Mouse (Mus musculus): Measurements from ENCODE around the gene Gm26602. TPM values are rescaled to one million over a fixed set of nuclear protein-coding genes. Genes with fewer than 3 reads are reported as not detected.
A peak's percentile ranks its signal among the peaks of the same experiment; 100 is the strongest.
"Not testable (repeated sequence)": the region's sequence is repeated elsewhere in the genome, so short reads cannot be mapped to it uniquely, and the experiment has no call there.

The Gm26602 gene
- polyA plus RNA-seq, 1 experiment from 2014 or later, result not detected

GRCm38 (mm10) chr10:79956643-79957154 lies 46.0 kb downstream of the Gm26602 start:
- Histone ChIP-seq H3K36me3 (peaks cover 22% of the 10 kb centered on the region), H3K4me3 (no peak overlapping the region), H3K27ac (no peak overlapping the region), H3K4me2 (no peak overlapping the region), H3K4me1 (peaks cover 22% of the 10 kb centered on the region), H3K27me3 (no peaks in the 10 kb centered on the region), H3K9me3 (no peaks in the 10 kb centered on the region), H3K9ac (0 out of 2 replicates have a peak overlapping the region, but pooled peaks have one; percentile 7)
- ATAC-seq (ENCODE audit: insufficient number of reproducible peaks, low FRiP score, low TSS enrichment, low read depth), result no peak
- WGBS, result 40% methylated on average over 4 of the region's 4 CpGs

- no peaks in the 10 kb centered on the region for H3K27me3 ChIP-seq
- peak overlapping the region; percentile 31; the same call in 1 of the 2 replicates for H3K4me2 ChIP-seq
- no peak overlapping the region for H3K27ac ChIP-seq
- no peak overlapping the region for H3K9ac ChIP-seq
- no peaks in the 10 kb centered on the region for H3K9me3 ChIP-seq
- peaks cover 22% of the 10 kb centered on the region for H3K36me3 ChIP-seq
- H3K4me3 ChIP-seq, result no peak overlapping the region
- 11% methylated on average over 21 of the region's 21 CpGs for whole genome bisulfite sequencing
- peaks cover 22% of the 10 kb centered on the region for H3K4me1 ChIP-seq
- ATAC-seq (ENCODE audit: insufficient number of reproducible peaks, low FRiP score, low TSS enrichment, low read depth), result no peak
These were observed 47.6 kb downstream of the Gm26602 start for GRCm38 (mm10) chr10:79958140-79958816.

- not testable (repeated sequence) for ATAC-seq (ENCODE audit: insufficient number of reproducible peaks, low FRiP score, low TSS enrichment, low read depth); H3K9ac ChIP-seq; H3K27ac ChIP-seq; H3K9me3 ChIP-seq; H3K27me3 ChIP-seq
- Histone ChIP-seq H3K4me2 (peak overlapping the region; percentile 80), H3K36me3 (peaks cover 27% of the 10 kb centered on the region), H3K4me1 (peaks cover 22% of the 10 kb centered on the region), H3K4me3 (peak overlapping the region; percentile 91)
- 33% methylated on average over 10 of the region's 10 CpGs for WGBS
These were observed 48.8 kb downstream of the Gm26602 start for GRCm38 (mm10) chr10:79959412-79959811.

- Histone ChIP-seq H3K36me3 (peaks cover 33% of the 10 kb centered on the region), H3K9me3 (no peaks in the 10 kb centered on the region), H3K4me3 (peak within 1 kb of the TSS; percentile 91), H3K9ac (peak within 1 kb of the TSS; percentile 77), H3K4me2 (peak within 1 kb of the TSS; percentile 80), H3K27me3 (no peaks in the 10 kb centered on the region), H3K27ac (peak within 1 kb of the TSS; percentile 75), H3K4me1 (peaks cover 22% of the 10 kb centered on the region)
- WGBS, result under 1% methylated on average over 61 of the region's 61 CpGs
- ATAC-seq (ENCODE audit: insufficient number of reproducible peaks, low FRiP score, low TSS enrichment, low read depth), result peak; percentile 94
These were observed 49.4 kb downstream of the Gm26602 start, which contains the start of gene Wdr18 for GRCm38 (mm10) chr10:79959847-79960601. TSS of gene Wdr18 (plus strand) at chr10:79960152.

Small RNAs within 50 kb of the gene (microRNA-seq; reads per million reads assigned to microRNA genes)
- not detected for gene Mir6910

Other genes with a start within 250 kb of the Gm26602 start
- 5.4 and 5.8 TPM in 2 replicates for gene Madcam1, start 246.3 kb upstream of the Gm26602 start, polyA plus RNA-seq (2015; fragmentation: Nextera tagmentation; extraction: Ambion mirVana)
- gene Tpgs1, start 241.5 kb upstream of the Gm26602 start, polyA plus RNA-seq (2015; fragmentation: Nextera tagmentation; extraction: Ambion mirVana), result 54.6 and 58.9 TPM in 2 replicates
- 100 and 110 TPM in 2 replicates for gene Cdc34, start 228.7 kb upstream of the Gm26602 start, polyA plus RNA-seq (2015; fragmentation: Nextera tagmentation; extraction: Ambion mirVana)
- 0.86 and 1.3 TPM in 2 replicates for gene Gzmm, start 221.8 kb upstream of the Gm26602 start, polyA plus RNA-seq (2015; fragmentation: Nextera tagmentation; extraction: Ambion mirVana)
- 910 and 960 TPM in 2 replicates for gene Bsg, start 206.4 kb upstream of the Gm26602 start, polyA plus RNA-seq (2015; fragmentation: Nextera tagmentation; extraction: Ambion mirVana)
- 0.08 TPM in 1 of 2 replicates, not detected in the other for gene Hcn2, start 194.2 kb upstream of the Gm26602 start, polyA plus RNA-seq (2015; fragmentation: Nextera tagmentation; extraction: Ambion mirVana)
- gene Polrmt, start 164.3 kb upstream of the Gm26602 start, polyA plus RNA-seq (2015; fragmentation: Nextera tagmentation; extraction: Ambion mirVana), result 35.8 and 41.5 TPM in 2 replicates
- gene Fgf22, start 155.8 kb upstream of the Gm26602 start, polyA plus RNA-seq (2015; fragmentation: Nextera tagmentation; extraction: Ambion mirVana), result 0.95 and 2.2 TPM in 2 replicates
- gene Rnf126, start 143.9 kb upstream of the Gm26602 start, polyA plus RNA-seq (2015; fragmentation: Nextera tagmentation; extraction: Ambion mirVana), result 93.2 and 104 TPM in 2 replicates
- gene Fstl3, start 133.6 kb upstream of the Gm26602 start, polyA plus RNA-seq (2015; fragmentation: Nextera tagmentation; extraction: Ambion mirVana), result 21.2 and 22.2 TPM in 2 replicates
- 0.10 and 0.12 TPM in 2 replicates for gene Prss57, start 119.9 kb upstream of the Gm26602 start, polyA plus RNA-seq (2015; fragmentation: Nextera tagmentation; extraction: Ambion mirVana)
- gene Palm, start 117.3 kb upstream of the Gm26602 start, polyA plus RNA-seq (2015; fragmentation: Nextera tagmentation; extraction: Ambion mirVana), result 79.9 and 84.8 TPM in 2 replicates
- 0.56 and 1.6 TPM in 2 replicates for gene Misp, start 89.9 kb upstream of the Gm26602 start, polyA plus RNA-seq (2015; fragmentation: Nextera tagmentation; extraction: Ambion mirVana)
- gene Ptbp1, start 56.4 kb upstream of the Gm26602 start, polyA plus RNA-seq (2015; fragmentation: Nextera tagmentation; extraction: Ambion mirVana), result 301 and 303 TPM in 2 replicates
- 3.7 and 5.1 TPM in 2 replicates for gene Prtn3, start 36.4 kb upstream of the Gm26602 start, polyA plus RNA-seq (2015; fragmentation: Nextera tagmentation; extraction: Ambion mirVana)
- 53.0 and 60.1 TPM in 2 replicates for gene Plppr3, start 36.2 kb upstream of the Gm26602 start, polyA plus RNA-seq (2015; fragmentation: Nextera tagmentation; extraction: Ambion mirVana)
- 0.36 and 0.40 TPM in 2 replicates for gene Elane, start 24.6 kb upstream of the Gm26602 start, polyA plus RNA-seq (2015; fragmentation: Nextera tagmentation; extraction: Ambion mirVana)
- 0.27 TPM in 1 of 2 replicates, not detected in the other for gene Cfd, start 20.0 kb upstream of the Gm26602 start, polyA plus RNA-seq (2015; fragmentation: Nextera tagmentation; extraction: Ambion mirVana)
- 35.4 and 37.7 TPM in 2 replicates for gene Med16, start 1.9 kb upstream of the Gm26602 start, polyA plus RNA-seq (2015; fragmentation: Nextera tagmentation; extraction: Ambion mirVana)
- 1.0 and 1.2 TPM in 2 replicates for gene Kiss1r, start 6.1 kb downstream of the Gm26602 start, polyA plus RNA-seq (2015; fragmentation: Nextera tagmentation; extraction: Ambion mirVana)
- gene R3hdm4, start 10.4 kb downstream of the Gm26602 start, polyA plus RNA-seq (2015; fragmentation: Nextera tagmentation; extraction: Ambion mirVana), result 159 and 161 TPM in 2 replicates
- 5.7 and 7.4 TPM in 2 replicates for gene Arid3a, start 16.2 kb downstream of the Gm26602 start, polyA plus RNA-seq (2015; fragmentation: Nextera tagmentation; extraction: Ambion mirVana)
- 81.7 and 83.6 TPM in 2 replicates for gene Wdr18, start 49.3 kb downstream of the Gm26602 start, polyA plus RNA-seq (2015; fragmentation: Nextera tagmentation; extraction: Ambion mirVana)
- 0.40 and 0.64 TPM in 2 replicates for gene Grin3b, start 59.9 kb downstream of the Gm26602 start, polyA plus RNA-seq (2015; fragmentation: Nextera tagmentation; extraction: Ambion mirVana)
- gene Tmem259, start 73.5 kb downstream of the Gm26602 start, polyA plus RNA-seq (2015; fragmentation: Nextera tagmentation; extraction: Ambion mirVana), result 19.3 and 20.1 TPM in 2 replicates
- 264 and 270 TPM in 2 replicates for gene Cnn2, start 77.7 kb downstream of the Gm26602 start, polyA plus RNA-seq (2015; fragmentation: Nextera tagmentation; extraction: Ambion mirVana)
- gene Abca7, start 85.6 kb downstream of the Gm26602 start, polyA plus RNA-seq (2015; fragmentation: Nextera tagmentation; extraction: Ambion mirVana), result 3.3 and 3.4 TPM in 2 replicates
- gene Arhgap45, start 105.8 kb downstream of the Gm26602 start, polyA plus RNA-seq (2015; fragmentation: Nextera tagmentation; extraction: Ambion mirVana), result 5.3 and 6.4 TPM in 2 replicates
- 213 and 217 TPM in 2 replicates for gene Polr2e, start 128.9 kb downstream of the Gm26602 start, polyA plus RNA-seq (2015; fragmentation: Nextera tagmentation; extraction: Ambion mirVana)
- 432 and 471 TPM in 2 replicates for gene Gpx4, start 136.3 kb downstream of the Gm26602 start, polyA plus RNA-seq (2015; fragmentation: Nextera tagmentation; extraction: Ambion mirVana)
- gene Sbno2, start 194.7 kb downstream of the Gm26602 start, polyA plus RNA-seq (2015; fragmentation: Nextera tagmentation; extraction: Ambion mirVana), result 19.7 and 19.8 TPM in 2 replicates
- gene Stk11, start 204.9 kb downstream of the Gm26602 start, polyA plus RNA-seq (2015; fragmentation: Nextera tagmentation; extraction: Ambion mirVana), result 15.2 and 16.6 TPM in 2 replicates
- gene Atp5d, start 227.8 kb downstream of the Gm26602 start, polyA plus RNA-seq (2015; fragmentation: Nextera tagmentation; extraction: Ambion mirVana), result 494 and 537 TPM in 2 replicates
- 5.9 and 6.8 TPM in 2 replicates for gene Cbarp, start 230.0 kb downstream of the Gm26602 start, polyA plus RNA-seq (2015; fragmentation: Nextera tagmentation; extraction: Ambion mirVana)
- gene Midn, start 237.4 kb downstream of the Gm26602 start, polyA plus RNA-seq (2015; fragmentation: Nextera tagmentation; extraction: Ambion mirVana), result 13.4 and 14.0 TPM in 2 replicates